Mouse (Mus musculus): ENCODE results near the gene Pcx. TPM values are rescaled to one million over a fixed set of nuclear protein-coding genes. Genes with fewer than 3 reads are reported as not detected.
A peak's percentile ranks its signal among the peaks of the same experiment; 100 is the strongest.

The Pcx gene
- polyA plus RNA-seq, 1 experiment, result 286 TPM

DNA sequence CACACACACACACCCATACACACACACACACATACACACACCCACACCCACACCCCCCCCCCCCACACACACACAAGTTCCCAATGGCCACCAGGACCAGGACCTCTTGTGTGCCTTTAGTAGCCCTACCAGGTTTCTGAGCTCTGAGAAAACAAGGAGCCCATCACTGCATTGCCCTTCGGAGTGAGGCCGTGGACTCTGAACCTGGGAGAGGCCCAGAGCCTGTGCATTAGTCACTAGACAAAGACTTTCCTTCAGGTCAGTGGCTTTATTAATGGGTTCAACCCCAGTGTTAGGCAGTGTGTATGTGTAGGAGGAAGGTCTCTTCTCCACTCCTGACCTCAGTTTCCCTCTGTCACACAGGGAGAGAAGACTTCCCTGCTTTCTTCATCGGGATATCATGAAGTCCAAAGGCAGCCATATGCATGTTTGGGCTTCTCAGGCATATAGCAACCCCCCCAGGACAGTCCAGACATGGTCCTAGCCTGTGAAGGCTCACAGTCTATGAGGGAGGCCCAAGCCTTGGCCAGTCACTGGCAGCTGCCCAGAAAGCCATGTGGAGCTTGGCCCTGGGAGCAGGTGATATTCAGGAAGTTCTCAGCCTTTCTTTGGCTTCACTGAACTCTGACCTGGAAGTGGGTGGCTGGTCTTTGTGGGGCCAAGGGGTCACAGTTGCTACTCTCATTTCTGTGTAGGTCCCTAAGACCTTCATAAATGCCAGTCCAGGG lies 13.6 kb upstream of the Pcx start:
- Histone ChIP-seq H3K4me1 (ENCODE audit: control insufficient read depth, insufficient read depth, low read length) (peaks cover 32% of the 10 kb centered on the region), H3K27ac (ENCODE audit: insufficient read depth, low read depth, low read length) (peak overlapping the region; percentile 84), H3K4me3 (ENCODE audit: insufficient read depth, low read depth, low read length) (no peak overlapping the region), H3K36me3 (ENCODE audit: control insufficient read depth, insufficient read depth, low read length) (no peaks in the 10 kb centered on the region), H3K27me3 (replicated peaks; ENCODE audit: control insufficient read depth, insufficient read depth, low read length) (no peaks in the 10 kb centered on the region)
- WGBS, result 73% methylated on average over 3 of the region's 3 CpGs
- peak; percentile 82 for DNase-seq
- no peak for TF ChIP-seq POLR2A (IDR thresholded peaks at IDR 0.05; ENCODE audit: low read depth, low read length)
- no peak for TF ChIP-seq CTCF (conservative IDR thresholded peaks at IDR 0.05; ENCODE audit: insufficient read depth, insufficient read length, low read depth, low read length)

DNA sequence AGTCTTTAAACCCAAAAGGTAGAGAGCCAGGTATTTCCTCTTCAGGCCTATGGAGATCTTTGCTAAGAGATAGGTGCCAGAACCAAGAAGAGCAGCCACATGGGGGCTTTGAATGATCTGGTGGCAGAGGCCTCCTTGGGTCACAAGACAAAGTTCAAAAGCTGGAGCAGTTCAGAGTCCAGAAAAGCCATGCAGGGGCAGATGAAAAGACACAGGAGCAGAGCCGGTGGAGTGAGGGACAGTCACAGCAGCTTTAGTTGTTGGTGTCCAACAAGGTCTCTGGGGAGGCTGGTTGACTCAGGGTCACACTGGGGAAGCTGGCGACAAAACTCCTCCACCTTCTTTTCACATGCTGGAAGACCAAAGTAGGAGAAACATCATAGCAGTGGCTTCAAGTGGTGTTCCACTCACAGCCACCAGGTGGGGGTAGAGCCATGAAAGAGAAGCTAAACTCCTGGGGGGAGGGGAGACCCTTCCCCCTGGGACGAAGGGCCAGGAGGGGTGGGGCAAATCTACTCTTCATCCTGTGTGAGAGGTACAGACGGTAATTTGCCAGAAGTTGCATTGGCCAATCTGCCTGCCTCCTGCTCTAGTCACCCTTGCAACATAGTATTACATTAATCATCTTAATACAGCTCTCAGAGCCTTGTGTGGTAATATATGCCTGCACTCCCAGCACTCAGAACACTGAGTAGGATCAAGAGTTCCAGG lies 12.9 kb upstream of the Pcx start:
- peak; percentile 81 for DNase-seq
- Histone ChIP-seq H3K36me3 (ENCODE audit: control insufficient read depth, insufficient read depth, low read length) (no peaks in the 10 kb centered on the region), H3K27ac (ENCODE audit: insufficient read depth, low read depth, low read length) (peak overlapping the region; percentile 84), H3K4me3 (ENCODE audit: insufficient read depth, low read depth, low read length) (no peak overlapping the region), H3K4me1 (ENCODE audit: control insufficient read depth, insufficient read depth, low read length) (peaks cover 31% of the 10 kb centered on the region), H3K27me3 (replicated peaks; ENCODE audit: control insufficient read depth, insufficient read depth, low read length) (no peaks in the 10 kb centered on the region)
- 2% methylated on average over 4 of the region's 4 CpGs for WGBS
- TF ChIP-seq CTCF (conservative IDR thresholded peaks at IDR 0.05; ENCODE audit: insufficient read depth, insufficient read length, low read depth, low read length) (peak; percentile 93), POLR2A (IDR thresholded peaks at IDR 0.05; ENCODE audit: low read depth, low read length) (no peak)

DNA sequence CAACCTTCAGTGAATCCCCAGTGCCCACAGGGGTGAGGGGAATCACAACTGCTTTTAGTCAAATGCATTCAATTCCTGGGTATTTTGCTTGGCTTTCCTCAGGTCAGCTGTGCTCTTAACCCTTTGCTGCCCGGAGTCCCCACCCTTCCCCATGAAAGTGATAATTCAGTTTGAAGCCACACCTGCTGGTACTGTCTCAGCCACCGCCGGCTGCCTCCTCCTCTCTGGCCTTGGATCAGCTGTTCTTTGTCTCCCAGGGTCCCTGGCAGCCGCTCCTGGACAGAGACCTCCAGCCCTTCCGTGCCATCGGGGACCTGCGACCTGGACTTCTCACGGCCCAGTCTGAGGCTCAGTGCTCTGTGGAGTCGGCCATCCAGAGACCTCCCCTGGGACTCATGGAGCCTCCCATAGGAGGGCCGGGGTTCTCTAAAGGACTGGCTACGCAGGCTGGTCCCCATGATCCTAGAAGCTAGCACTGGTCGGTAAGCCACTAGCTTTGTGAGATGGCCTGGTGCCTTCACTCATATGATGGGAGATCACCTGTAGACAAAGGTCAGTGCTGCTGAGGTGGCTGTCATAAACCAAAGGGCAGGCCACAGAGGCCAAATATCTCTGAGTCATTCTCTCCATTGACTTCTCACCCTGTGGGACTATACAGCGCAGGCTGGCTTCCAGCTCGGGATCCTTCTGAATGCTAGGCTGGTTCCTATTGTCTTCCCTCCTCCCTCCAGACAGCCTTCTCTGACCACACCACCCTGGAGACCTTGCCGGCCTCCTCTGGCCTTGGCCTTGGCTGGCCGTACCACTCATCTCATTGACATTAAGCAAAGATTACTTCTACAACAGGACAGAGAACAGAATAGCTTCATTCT lies 12.0 kb upstream of the Pcx start, which contains the start of gene 2010003K11Rik:
2010003K11Rik (minus strand) TSS at position 522 of the 872 bp plus-strand sequence.
- peak within 1 kb of the TSS; percentile 38; the same call in 1 of the 2 replicates for H3K27ac ChIP-seq (ENCODE audit: insufficient read depth, low read depth, low read length)
- 45% methylated on average over 16 of the region's 16 CpGs for WGBS
- H3K4me3 ChIP-seq (ENCODE audit: insufficient read depth, low read depth, low read length), result no peak within 1 kb of the TSS
- no peaks in the 10 kb centered on the region for H3K27me3 ChIP-seq (replicated peaks; ENCODE audit: control insufficient read depth, insufficient read depth, low read length)
- no peaks in the 10 kb centered on the region for H3K36me3 ChIP-seq (ENCODE audit: control insufficient read depth, insufficient read depth, low read length)
- H3K4me1 ChIP-seq (ENCODE audit: control insufficient read depth, insufficient read depth, low read length), result peaks cover 26% of the 10 kb centered on the region
- DNase-seq, result peak; percentile 53
- no peak for TF ChIP-seq POLR2A (IDR thresholded peaks at IDR 0.05; ENCODE audit: low read depth, low read length)
- TF ChIP-seq CTCF (conservative IDR thresholded peaks at IDR 0.05; ENCODE audit: insufficient read depth, insufficient read length, low read depth, low read length), result no peak

DNA sequence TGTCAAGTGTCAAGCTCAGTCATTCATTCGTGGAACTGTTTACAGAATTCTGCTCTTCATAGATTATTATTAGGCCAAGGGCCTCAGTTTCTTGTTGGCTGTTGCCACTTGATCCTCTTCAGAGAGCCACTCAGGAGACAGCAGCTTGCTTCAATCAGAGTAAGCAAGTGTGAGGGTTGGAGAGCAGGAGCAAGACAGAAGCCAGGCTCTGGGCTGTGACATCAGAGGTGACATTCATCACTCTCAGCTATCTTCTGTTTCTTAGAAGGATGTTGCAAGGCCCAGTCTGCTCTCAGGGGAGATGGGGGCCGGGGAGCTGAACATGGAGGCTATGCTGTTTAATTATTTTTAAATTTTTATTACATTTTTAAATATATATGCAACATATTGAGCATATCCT lies 7.6 kb upstream of the Pcx start:
- 73% methylated on average over 2 of the region's 2 CpGs for WGBS
- peaks cover 10% of the 10 kb centered on the region; the same call in 1 of the 2 replicates for H3K4me1 ChIP-seq (ENCODE audit: control insufficient read depth, insufficient read depth, low read length)
- H3K27ac ChIP-seq (ENCODE audit: insufficient read depth, low read depth, low read length), result no peak overlapping the region
- H3K27me3 ChIP-seq (replicated peaks; ENCODE audit: control insufficient read depth, insufficient read depth, low read length), result no peaks in the 10 kb centered on the region
- DNase-seq, result no peak
- no peaks in the 10 kb centered on the region for H3K36me3 ChIP-seq (ENCODE audit: control insufficient read depth, insufficient read depth, low read length)
- TF ChIP-seq CTCF (conservative IDR thresholded peaks at IDR 0.05; ENCODE audit: insufficient read depth, insufficient read length, low read depth, low read length) (no peak), POLR2A (IDR thresholded peaks at IDR 0.05; ENCODE audit: low read depth, low read length) (no peak)
- H3K4me3 ChIP-seq (ENCODE audit: insufficient read depth, low read depth, low read length), result no peak overlapping the region

DNA sequence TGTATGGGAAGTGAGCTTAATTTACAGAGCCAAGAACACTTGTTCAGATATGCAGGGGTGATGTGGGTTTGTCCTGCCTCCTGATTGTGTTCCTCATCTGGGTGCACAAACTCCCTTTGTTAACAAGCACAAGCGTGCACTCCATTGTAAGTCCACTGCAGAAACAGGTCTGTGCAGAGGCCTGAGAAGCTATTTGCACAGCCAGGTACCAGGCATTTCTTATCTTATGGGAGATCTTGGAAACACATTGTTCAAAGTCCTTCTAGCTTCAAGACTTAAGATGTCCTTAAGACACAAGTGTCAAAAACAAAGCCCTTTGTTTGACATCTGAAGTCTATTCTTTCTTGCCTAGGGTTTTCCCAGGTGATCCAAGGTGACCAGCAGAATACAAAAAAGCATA lies 5.4 kb upstream of the Pcx start:
- Histone ChIP-seq H3K27ac (ENCODE audit: insufficient read depth, low read depth, low read length) (no peak overlapping the region), H3K27me3 (replicated peaks; ENCODE audit: control insufficient read depth, insufficient read depth, low read length) (no peaks in the 10 kb centered on the region), H3K4me1 (ENCODE audit: control insufficient read depth, insufficient read depth, low read length) (peaks cover 2% of the 10 kb centered on the region; the same call in 1 of the 2 replicates), H3K4me3 (ENCODE audit: insufficient read depth, low read depth, low read length) (no peak overlapping the region), H3K36me3 (ENCODE audit: control insufficient read depth, insufficient read depth, low read length) (no peaks in the 10 kb centered on the region)
- TF ChIP-seq POLR2A (IDR thresholded peaks at IDR 0.05; ENCODE audit: low read depth, low read length) (no peak), CTCF (conservative IDR thresholded peaks at IDR 0.05; ENCODE audit: insufficient read depth, insufficient read length, low read depth, low read length) (no peak)
- WGBS, result 97% methylated on average over 1 of the region's 1 CpGs
- no peak for DNase-seq

DNA sequence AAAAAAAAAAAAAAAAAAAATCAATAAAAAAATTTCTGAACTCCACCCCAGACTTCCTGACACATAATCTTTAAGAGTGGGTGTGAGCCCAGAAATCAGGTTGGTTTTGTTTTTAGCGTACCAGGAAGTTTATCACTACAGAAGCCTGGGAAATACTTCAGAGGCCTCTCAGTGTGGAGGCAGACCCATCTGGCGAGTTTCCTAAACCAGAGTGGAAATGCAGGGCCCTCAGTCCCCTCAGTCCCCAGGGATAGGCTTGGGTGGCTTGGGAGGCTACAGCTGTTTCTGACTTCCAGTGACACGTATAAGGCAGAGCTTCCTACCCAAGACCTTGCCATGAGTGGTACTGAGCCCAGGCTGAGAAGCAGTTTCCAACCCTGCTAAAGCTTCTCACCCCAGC lies 2.5 kb upstream of the Pcx start:
- no peak for TF ChIP-seq CTCF (conservative IDR thresholded peaks at IDR 0.05; ENCODE audit: insufficient read depth, insufficient read length, low read depth, low read length)
- no peak for TF ChIP-seq POLR2A (IDR thresholded peaks at IDR 0.05; ENCODE audit: low read depth, low read length)
- Histone ChIP-seq H3K4me1 (ENCODE audit: control insufficient read depth, insufficient read depth, low read length) (peaks cover 5% of the 10 kb centered on the region; the same call in 1 of the 2 replicates), H3K27me3 (replicated peaks; ENCODE audit: control insufficient read depth, insufficient read depth, low read length) (no peaks in the 10 kb centered on the region), H3K27ac (ENCODE audit: insufficient read depth, low read depth, low read length) (no peak overlapping the region), H3K4me3 (ENCODE audit: insufficient read depth, low read depth, low read length) (no peak overlapping the region), H3K36me3 (ENCODE audit: control insufficient read depth, insufficient read depth, low read length) (no peaks in the 10 kb centered on the region)
- 79% methylated on average over 3 of the region's 3 CpGs for WGBS
- DNase-seq, result no peak

Measured in kidney, adult 2 months (tissue).